Mouse (Mus musculus) midbrain, postnatal 0 days (tissue): Measurements from ENCODE around the gene Eml3. TPM values are rescaled to one million over a fixed set of nuclear protein-coding genes. Genes with fewer than 3 reads are reported as not detected.

Source experiments
- ATAC-seq: fragments of 200-750 bp; cut with Nextera tagmentation; 2 replicates; pipeline ENCODE4 v1.8.0; 2017; ENCODE audit warnings: moderate number of reproducible peaks, mild to moderate bottlenecking, moderate TSS enrichment, moderate library complexity; ENCODE audit not compliant: low FRiP score
- DNase-seq: peaks from one replicate; pipeline ENCODE4 v3.0.0-alpha.2; 2015; ENCODE audit warnings: low spot score
- H3K27ac ChIP-seq: fragments of 300-500 bp; sonication (generic); 2 replicates; pipeline ENCODE4 v1.5.1; 2014; ENCODE audit warnings: low read depth, mild to moderate bottlenecking, low read length, mixed read lengths
- H3K27me3 ChIP-seq: fragments of 300-500 bp; sonication (generic); 2 replicates; pipeline ENCODE4 v1.6.1; 2014; ENCODE audit warnings: low read length, control low read depth, mixed read lengths; ENCODE audit not compliant: insufficient read depth
- H3K36me3 ChIP-seq: fragments of 300-500 bp; sonication (generic); 2 replicates; pipeline ENCODE4 v1.6.1; 2014; ENCODE audit warnings: low read length, control low read depth, mixed read lengths; ENCODE audit not compliant: insufficient read depth
- H3K4me1 ChIP-seq: fragments of 300-500 bp; sonication (generic); 2 replicates; pipeline ENCODE4 v1.6.1; 2014; ENCODE audit warnings: mild to moderate bottlenecking, control low read depth, antibody characterized with exemption, low read length, mixed read lengths; ENCODE audit not compliant: insufficient read depth
- H3K4me2 ChIP-seq: fragments of 300-500 bp; sonication (generic); 2 replicates; pipeline ENCODE4 v1.6.1; 2014; ENCODE audit warnings: low read depth, mild to moderate bottlenecking, low read length, mixed read lengths; ENCODE audit not compliant: poor library complexity, severe bottlenecking
- H3K4me3 ChIP-seq: fragments of 300-500 bp; sonication (generic); 2 replicates; pipeline ENCODE4 v1.5.1; 2014; ENCODE audit warnings: low read depth, mild to moderate bottlenecking, low read length, moderate library complexity
- H3K9ac ChIP-seq: fragments of 300-500 bp; sonication (generic); replicated peaks from 2 replicates; pipeline ENCODE4 v1.6.1; 2014; ENCODE audit warnings: mild to moderate bottlenecking, low read length, moderate library complexity, mixed read lengths; ENCODE audit not compliant: poor library complexity, severe bottlenecking
- H3K9me3 ChIP-seq: fragments of 300-500 bp; sonication (generic); 2 replicates; pipeline ENCODE4 v1.6.1; 2016; ENCODE audit warnings: low read length, control low read depth
- CTCF ChIP-seq: IDR thresholded peaks from 2 replicates; pipeline ENCODE4 v1.5.1; 2016; ENCODE audit warnings: antibody characterized with exemption, mild to moderate bottlenecking
- WGBS: fragments of 180-500 bp; shearing (Covaris S2); extraction: QIAGEN DNeasy Blood & Tissue Kit; methylation state at CpG from one replicate; pipeline ENCODE4 v1.1.7; 2014; 5-methylcytosine and 5-hydroxymethylcytosine counted together
- polyA plus RNA-seq: library from polyadenylated mRNA; unstranded; fragments of >200 nt; fragmentation: Nextera tagmentation; extraction: Ambion mirVana; gene quantifications from 2 replicates; pipeline ENCODE4 v1.2.1, GENCODE M21; 2015
- total RNA-seq: library from RNA; depleted of rRNA; stranded (reverse); fragments of >200 nt; gene quantifications from 2 replicates; pipeline ENCODE4 v1.2.3, GENCODE M21; 2014

Eml3 gene
- total and polyA plus RNA-seq, 2 experiments from 2014 or later = 8.7 to 9.3 TPM

DNA sequence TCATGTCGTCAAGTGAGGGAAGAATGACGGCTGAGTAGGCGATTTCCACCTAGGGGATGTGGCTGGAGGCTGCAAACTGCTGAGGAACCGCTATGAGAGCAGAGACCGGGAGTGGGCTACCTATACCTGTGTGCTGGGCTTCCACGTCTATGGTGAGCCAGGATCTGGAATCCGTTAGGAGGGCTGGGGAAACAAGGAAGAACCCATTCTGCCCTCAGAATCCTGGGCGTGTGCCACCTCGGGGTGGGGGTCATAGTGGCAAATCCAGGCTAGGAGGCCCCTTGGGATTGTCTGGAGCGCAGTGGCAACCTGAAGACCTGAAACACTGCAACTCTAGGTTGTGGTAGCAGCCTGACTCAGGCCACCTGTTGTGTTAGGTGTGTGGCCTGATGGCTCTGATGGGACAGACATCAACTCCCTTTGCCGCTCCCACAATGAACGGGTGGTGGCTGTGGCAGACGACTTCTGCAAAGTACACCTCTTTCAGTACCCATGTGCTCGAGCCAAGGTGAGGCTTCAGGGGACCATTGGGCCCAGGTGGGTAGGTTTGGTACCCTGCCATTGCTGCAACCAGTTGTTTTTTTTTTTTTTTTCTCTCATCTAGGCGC is 11.3 kb downstream of the Eml3 start:
- Histone ChIP-seq H3K9me3 (no peaks in the 10 kb centered on the region), H3K27ac (no peak overlapping the region), H3K4me2 (no peak overlapping the region), H3K4me3 (no peak overlapping the region), H3K36me3 (peaks cover 4% of the 10 kb centered on the region), H3K27me3 (no peaks in the 10 kb centered on the region), H3K4me1 (no peaks in the 10 kb centered on the region; the same call in 1 of the 2 replicates), H3K9ac (peak overlapping the region; percentile 55; the same call in 1 of the 2 replicates)
- 84% methylated on average over 15 of the region's 15 CpGs for WGBS
- no peak for DNase-seq
- no peak for ATAC-seq
- no peak for TF ChIP-seq CTCF

DNA sequence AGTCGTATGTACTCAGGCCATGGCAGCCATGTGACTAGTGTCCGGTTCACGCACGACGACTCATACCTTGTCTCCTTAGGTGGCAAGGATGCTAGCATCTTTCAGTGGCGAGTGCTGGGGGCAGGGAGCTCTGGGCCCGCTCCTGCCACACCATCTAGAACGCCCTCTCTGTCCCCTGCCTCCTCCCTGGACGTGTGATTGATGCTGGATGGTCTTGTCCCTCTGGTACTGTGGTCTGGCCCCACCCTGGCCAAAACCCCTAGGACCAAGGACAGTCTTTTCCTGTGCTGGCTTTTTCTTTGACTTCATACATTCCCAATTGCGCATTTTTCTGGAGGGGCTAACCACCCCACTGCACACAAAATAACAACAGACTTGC is 11.8 kb downstream of the Eml3 start:
- no peaks in the 10 kb centered on the region; the same call in 1 of the 2 replicates for H3K4me1 ChIP-seq
- peak overlapping the region; percentile 55 for H3K9ac ChIP-seq
- H3K27me3 ChIP-seq = no peaks in the 10 kb centered on the region
- DNase-seq = no peak
- no peak for TF ChIP-seq CTCF
- peak overlapping the region; percentile 71 for H3K4me3 ChIP-seq
- H3K36me3 ChIP-seq = peaks cover 9% of the 10 kb centered on the region
- WGBS = 38% methylated on average over 10 of the region's 10 CpGs
- ATAC-seq = peak; percentile 3; the same call in 1 of the 2 replicates
- H3K9me3 ChIP-seq = no peaks in the 10 kb centered on the region
- H3K27ac ChIP-seq = no peak overlapping the region
- H3K4me2 ChIP-seq = peak overlapping the region; percentile 63

DNA sequence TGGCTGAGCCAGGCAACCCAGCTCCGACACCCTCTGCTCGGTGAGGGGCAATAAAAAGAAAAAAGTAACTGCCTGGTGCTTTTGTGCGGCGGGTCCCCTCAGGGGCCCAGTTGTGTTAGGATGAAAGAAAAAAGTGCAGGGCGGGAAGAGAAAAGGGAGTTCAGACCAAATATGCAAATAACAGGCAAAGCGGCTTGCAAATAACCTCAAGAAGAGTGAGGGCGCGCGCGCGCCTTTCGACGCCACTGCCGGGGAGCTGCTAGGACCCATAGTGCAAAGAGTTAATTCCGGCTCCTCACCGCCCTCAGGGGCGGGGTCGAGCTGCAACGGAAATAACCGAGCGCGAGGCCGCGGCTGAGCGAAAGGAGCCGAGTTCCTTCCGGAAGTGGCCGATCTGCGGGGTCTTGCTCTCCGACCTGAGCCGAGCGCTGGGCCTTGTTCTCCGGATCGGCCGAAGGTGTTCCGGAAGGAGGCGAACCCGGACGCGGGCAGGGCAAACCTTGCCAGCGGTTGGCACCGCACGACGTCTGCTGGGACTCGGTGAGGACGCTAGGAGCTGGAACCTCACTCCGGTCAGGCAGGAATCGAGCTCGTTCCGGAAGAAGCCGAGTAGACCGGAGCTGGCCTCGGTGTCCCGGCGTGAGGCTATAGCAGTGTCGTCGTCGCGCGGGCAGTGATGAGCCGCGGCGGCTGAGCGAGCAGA is 12.3 kb downstream of the Eml3 start, which contains the start of gene Mta2:
TSS of gene Mta2 (plus strand) at position 361 of the 703 bp plus-strand sequence.
- Histone ChIP-seq H3K9ac (peak within 1 kb of the TSS; percentile 87), H3K4me2 (peak within 1 kb of the TSS; percentile 63), H3K9me3 (no peaks in the 10 kb centered on the region), H3K27ac (peak within 1 kb of the TSS; percentile 95), H3K4me1 (no peaks in the 10 kb centered on the region; the same call in 1 of the 2 replicates), H3K4me3 (peak within 1 kb of the TSS; percentile 71), H3K36me3 (peaks cover 12% of the 10 kb centered on the region), H3K27me3 (no peaks in the 10 kb centered on the region)
- 1% methylated on average over 64 of the region's 64 CpGs for WGBS
- DNase-seq = peak; percentile 98
- ATAC-seq = peak; percentile 95
- peak; percentile 41 for TF ChIP-seq CTCF

DNA sequence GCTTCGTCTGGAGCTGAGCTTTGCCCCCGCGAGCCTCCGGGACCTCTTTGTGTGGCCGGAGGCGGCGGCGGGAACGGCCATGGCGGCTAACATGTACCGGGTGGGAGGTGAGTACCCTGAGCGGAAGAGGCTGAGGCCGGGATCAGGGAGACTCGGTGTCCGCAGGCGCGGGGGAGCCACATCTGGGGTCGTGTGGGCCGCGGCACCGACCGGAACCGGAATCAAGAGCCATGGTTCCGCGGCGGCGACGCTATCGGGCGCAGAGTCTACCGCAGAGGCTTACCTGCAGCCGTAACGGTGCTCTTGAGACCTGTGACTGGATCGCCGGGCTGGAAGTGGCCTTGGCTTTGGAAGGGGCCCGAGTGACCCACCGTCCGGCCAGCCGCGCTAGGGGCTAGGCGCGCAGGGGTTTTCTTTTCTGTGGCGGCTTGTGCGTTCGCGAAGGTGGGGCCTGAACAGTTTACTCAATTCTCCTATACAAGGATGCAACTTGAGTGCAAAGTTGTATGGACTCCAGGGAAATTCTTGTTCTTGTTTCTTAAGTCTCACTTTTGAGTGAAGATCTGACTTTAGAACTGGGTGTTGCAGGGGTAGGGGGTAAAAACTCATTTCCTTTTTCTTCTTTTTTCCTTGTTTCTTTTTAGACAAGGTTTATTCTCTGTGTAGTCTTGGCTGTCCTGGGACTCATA is 13.1 kb downstream of the Eml3 start:
- H3K9me3 ChIP-seq = no peaks in the 10 kb centered on the region
- peaks cover 18% of the 10 kb centered on the region for H3K36me3 ChIP-seq
- no peaks in the 10 kb centered on the region; the same call in 1 of the 2 replicates for H3K4me1 ChIP-seq
- peak; percentile 50 for DNase-seq
- ATAC-seq = peak; percentile 79
- H3K27me3 ChIP-seq = no peaks in the 10 kb centered on the region
- WGBS = under 1% methylated on average over 46 of the region's 46 CpGs
- H3K4me3 ChIP-seq = peak overlapping the region; percentile 71
- no peak for TF ChIP-seq CTCF
- peak overlapping the region; percentile 95 for H3K27ac ChIP-seq
- peak overlapping the region; percentile 63 for H3K4me2 ChIP-seq
- peak overlapping the region; percentile 87 for H3K9ac ChIP-seq

DNA sequence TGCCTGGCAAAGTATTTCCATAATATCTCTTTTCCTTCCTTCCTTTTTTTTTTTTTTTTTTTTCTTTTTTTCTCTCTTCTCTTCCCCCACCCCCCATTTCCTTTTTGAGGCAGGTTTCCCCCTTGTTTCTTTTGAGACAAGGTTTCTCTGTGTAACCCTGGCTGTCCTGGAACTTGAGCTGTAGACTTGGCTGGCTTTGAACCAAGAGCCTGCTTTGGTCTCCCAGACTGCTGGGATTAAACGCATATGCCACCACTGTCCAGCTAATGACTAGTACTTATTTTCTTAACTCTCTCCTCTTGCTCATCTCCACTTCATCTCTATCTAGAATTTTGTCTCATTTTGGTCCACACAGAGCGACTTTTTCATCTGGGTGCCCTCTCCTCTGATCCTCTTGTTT is 13.7 kb downstream of the Eml3 start:
- Histone ChIP-seq H3K27me3 (no peaks in the 10 kb centered on the region), H3K36me3 (peaks cover 25% of the 10 kb centered on the region), H3K27ac (no peak overlapping the region), H3K9ac (peak overlapping the region; percentile 87; the same call in 1 of the 2 replicates), H3K9me3 (no peaks in the 10 kb centered on the region), H3K4me2 (peak overlapping the region; percentile 63), H3K4me1 (no peaks in the 10 kb centered on the region; the same call in 1 of the 2 replicates), H3K4me3 (peak overlapping the region; percentile 71)
- DNase-seq = no peak
- no peak for ATAC-seq
- WGBS = 69% methylated on average over 2 of the region's 2 CpGs
- TF ChIP-seq CTCF = no peak
